Mouse (Mus musculus) liver, postnatal 0 days (tissue): ENCODE measurements around the gene Nkx2-5. TPM values are rescaled to one million over a fixed set of nuclear protein-coding genes. Genes with fewer than 3 reads are reported as not detected.
A peak's percentile ranks its signal among the peaks of the same experiment; 100 is the strongest.

Experiments
- ATAC-seq: fragments of 200-750 bp; cut with Nextera tagmentation; 2 replicates; pipeline ENCODE4 v1.8.0; 2017; ENCODE audit warnings: mild to moderate bottlenecking, moderate library complexity
- DNase-seq: peaks from one replicate; pipeline ENCODE4 v3.0.0-alpha.2; 2016
- H3K27ac ChIP-seq: fragments of 300-500 bp; sonication (generic); 2 replicates; pipeline ENCODE4 v1.5.1; 2014; ENCODE audit warnings: antibody characterized with exemption, moderate library complexity, mild to moderate bottlenecking, low read depth
- H3K27me3 ChIP-seq: fragments of 300-500 bp; sonication (generic); 2 replicates; pipeline ENCODE4 v1.6.1; 2014; ENCODE audit warnings: low read length, control low read depth, mixed read lengths; ENCODE audit not compliant: insufficient read depth
- H3K36me3 ChIP-seq: fragments of 300-500 bp; sonication (generic); replicated peaks from 2 replicates; pipeline ENCODE4 v1.6.1; 2014; ENCODE audit warnings: mild to moderate bottlenecking, control low read depth, low read length, moderate library complexity, mixed read lengths; ENCODE audit not compliant: insufficient read depth
- H3K4me1 ChIP-seq: fragments of 300-500 bp; sonication (generic); 2 replicates; pipeline ENCODE4 v1.6.1; 2014; ENCODE audit warnings: antibody characterized with exemption, mild to moderate bottlenecking, control low read depth; ENCODE audit not compliant: insufficient read depth
- H3K4me2 ChIP-seq: fragments of 300-500 bp; sonication (generic); 2 replicates; pipeline ENCODE4 v1.6.1; 2014; ENCODE audit warnings: low read depth, mild to moderate bottlenecking, low read length, moderate library complexity, mixed read lengths
- H3K4me3 ChIP-seq: fragments of 300-500 bp; sonication (generic); 2 replicates; pipeline ENCODE4 v1.5.1; 2014; ENCODE audit warnings: low read depth, low read length
- H3K9ac ChIP-seq: fragments of 300-500 bp; sonication (generic); replicated peaks from 2 replicates; pipeline ENCODE4 v1.6.1; 2014; ENCODE audit warnings: mild to moderate bottlenecking, moderate library complexity
- H3K9me3 ChIP-seq: fragments of 300-500 bp; sonication (generic); 2 replicates; pipeline ENCODE4 v1.6.1; 2016; ENCODE audit warnings: mild to moderate bottlenecking, control low read depth, low read length, mixed read lengths
- CTCF ChIP-seq: sonication (generic); IDR thresholded peaks from 2 replicates; pipeline ENCODE4 v1.5.1; 2016; ENCODE audit warnings: antibody characterized with exemption, low read depth
- EP300 ChIP-seq: IDR thresholded peaks from 2 replicates; pipeline ENCODE4 v1.6.1; 2016; ENCODE audit warnings: antibody characterized with exemption, low read depth, mild to moderate bottlenecking
- WGBS: fragments of 180-500 bp; shearing (Covaris S2); extraction: QIAGEN DNeasy Blood & Tissue Kit; methylation state at CpG from one replicate; pipeline ENCODE4 v1.1.7; 2014; ENCODE audit not compliant: insufficient replicate concordance; 5-methylcytosine and 5-hydroxymethylcytosine counted together
- polyA plus RNA-seq: library from polyadenylated mRNA; unstranded; fragments of >200 nt; fragmentation: Nextera tagmentation; extraction: Ambion mirVana; gene quantifications from 2 replicates; pipeline ENCODE4 v1.2.1, GENCODE M21; 2015

Gene Nkx2-5
- polyA plus RNA-seq: not detected in 2 replicates

DNA sequence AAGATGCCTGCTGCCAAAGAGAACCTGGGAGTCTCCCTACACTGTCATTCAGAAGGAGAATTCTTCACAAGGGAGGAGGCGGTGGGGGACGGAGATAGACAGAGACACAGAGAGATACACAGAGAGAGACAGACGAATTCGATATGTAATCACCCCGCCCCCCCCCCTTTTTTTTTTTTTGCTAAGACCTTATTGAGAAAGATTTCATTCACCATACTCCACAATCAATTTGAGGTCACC is at the start of gene Nkx2-5:
TSS of gene Nkx2-5 (minus strand) at position 101 of the 240 bp plus-strand sequence.
- peaks cover 93% of the 10 kb centered on the region for H3K27me3 ChIP-seq
- H3K9ac ChIP-seq: no peak within 1 kb of the TSS
- DNase-seq (no peak), ATAC-seq (no peak)
- no peak within 1 kb of the TSS for H3K27ac ChIP-seq
- H3K4me1 ChIP-seq: peaks cover 9% of the 10 kb centered on the region
- no peaks in the 10 kb centered on the region for H3K9me3 ChIP-seq
- no peak within 1 kb of the TSS for H3K4me3 ChIP-seq
- under 1% methylated on average over 5 of the region's 5 CpGs for WGBS
- TF ChIP-seq CTCF: no peak
- TF ChIP-seq EP300: no peak
- no peak within 1 kb of the TSS for H3K4me2 ChIP-seq
- no peaks in the 10 kb centered on the region for H3K36me3 ChIP-seq

DNA sequence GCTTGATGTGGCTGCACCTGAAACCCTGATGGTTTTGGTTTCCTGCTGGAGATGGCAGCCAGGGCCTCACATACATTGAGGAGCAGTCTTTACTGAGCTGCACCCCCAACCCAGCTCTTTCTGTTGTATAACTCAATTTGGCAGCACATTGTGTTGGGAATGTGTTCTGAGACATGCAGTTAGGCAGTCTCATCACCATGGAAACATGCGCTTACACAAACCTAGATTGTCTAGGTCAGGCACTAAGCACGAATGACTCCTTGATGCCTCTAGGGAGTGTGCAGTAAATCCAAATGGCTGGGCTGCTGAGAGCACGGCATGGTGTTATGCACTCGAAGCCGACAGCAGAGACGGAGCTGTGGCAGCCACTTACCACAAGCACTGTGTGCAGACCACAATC is 49.5 kb upstream of the Nkx2-5 start:
- no peak overlapping the region for H3K4me2 ChIP-seq
- no peak for TF ChIP-seq EP300
- TF ChIP-seq CTCF: no peak
- H3K4me1 ChIP-seq: 0 out of 2 replicates have a peak, but pooled peaks cover 2% of the 10 kb centered on the region
- ATAC-seq: no peak
- H3K4me3 ChIP-seq: no peak overlapping the region
- no peaks in the 10 kb centered on the region for H3K27me3 ChIP-seq
- no peak overlapping the region for H3K9ac ChIP-seq
- no peak overlapping the region for H3K27ac ChIP-seq
- DNase-seq: no peak
- no peaks in the 10 kb centered on the region for H3K9me3 ChIP-seq
- H3K36me3 ChIP-seq: no peaks in the 10 kb centered on the region
- whole genome bisulfite sequencing: 86% methylated on average over 6 of the region's 6 CpGs

DNA sequence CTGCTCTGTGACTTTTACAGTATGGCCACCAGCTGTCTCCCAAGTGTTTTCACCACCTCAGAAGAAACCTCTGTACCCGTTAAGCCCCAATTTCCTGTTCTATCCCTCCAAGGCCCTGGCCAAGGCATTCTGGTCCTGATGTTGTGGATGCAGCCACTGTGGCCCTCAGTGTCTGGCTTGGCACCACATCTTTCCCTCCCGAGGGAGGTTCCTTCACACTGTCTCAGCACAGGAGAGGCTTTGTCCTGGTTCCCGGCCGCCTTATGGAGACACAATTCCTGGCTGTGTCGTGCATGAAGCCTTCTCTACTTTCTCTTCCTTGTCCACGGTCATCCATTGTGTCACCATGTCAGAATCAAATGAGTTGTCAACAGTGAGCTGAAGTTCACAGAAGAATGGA is 48.7 kb upstream of the Nkx2-5 start:
- Histone ChIP-seq H3K9ac (no peak overlapping the region), H3K27me3 (no peaks in the 10 kb centered on the region), H3K4me2 (no peak overlapping the region), H3K9me3 (no peaks in the 10 kb centered on the region), H3K27ac (no peak overlapping the region), H3K36me3 (no peaks in the 10 kb centered on the region), H3K4me3 (no peak overlapping the region), H3K4me1 (0 out of 2 replicates have a peak, but pooled peaks cover 2% of the 10 kb centered on the region)
- no peak for DNase-seq
- ATAC-seq: no peak
- 62% methylated on average over 6 of the region's 6 CpGs for WGBS
- TF ChIP-seq EP300: no peak

DNA sequence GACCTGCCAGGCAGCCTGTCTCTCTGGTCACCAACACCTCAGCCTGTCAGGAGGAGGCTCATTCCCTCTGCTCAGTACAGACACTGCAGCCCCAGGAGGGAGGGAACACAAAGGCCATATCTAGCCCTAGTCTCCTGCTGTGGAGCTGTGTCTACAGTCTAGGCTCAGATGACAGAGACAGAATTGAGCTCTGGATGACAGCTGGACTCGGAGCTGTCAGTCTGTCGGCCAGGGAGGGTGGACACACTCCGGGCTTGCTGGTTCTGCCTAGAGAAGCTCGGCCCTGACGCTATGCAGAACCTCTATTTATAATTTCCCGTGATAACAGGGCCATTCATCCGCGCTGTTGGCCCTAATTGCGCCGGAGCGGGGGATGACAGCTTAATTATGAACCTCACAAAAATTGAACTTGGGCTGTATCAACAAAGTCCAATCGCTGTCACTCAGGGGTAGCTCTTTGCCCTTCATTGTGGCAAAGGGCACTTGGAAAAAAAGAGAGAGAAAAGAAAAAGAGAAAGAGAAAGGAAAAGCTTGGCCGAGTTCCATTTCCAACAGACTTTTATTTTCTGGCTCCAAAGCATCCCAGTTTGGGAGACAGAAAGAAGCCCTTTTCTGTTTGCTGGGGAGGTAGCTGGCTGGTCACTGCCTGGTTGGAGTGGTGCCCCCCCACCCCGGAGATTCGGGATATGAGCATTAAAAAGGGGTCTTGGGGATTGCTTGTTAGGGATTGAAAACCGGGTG is 48.0 kb upstream of the Nkx2-5 start:
- H3K27ac ChIP-seq: no peak overlapping the region
- TF ChIP-seq EP300 (no peak), CTCF (no peak)
- H3K9ac ChIP-seq: no peak overlapping the region
- no peaks in the 10 kb centered on the region for H3K27me3 ChIP-seq
- 0 out of 2 replicates have a peak, but pooled peaks cover 2% of the 10 kb centered on the region for H3K4me1 ChIP-seq
- DNase-seq (peak; percentile 14), ATAC-seq (no peak)
- H3K4me3 ChIP-seq: no peak overlapping the region
- no peaks in the 10 kb centered on the region for H3K36me3 ChIP-seq
- 60% methylated on average over 16 of the region's 16 CpGs for WGBS
- no peaks in the 10 kb centered on the region for H3K9me3 ChIP-seq
- H3K4me2 ChIP-seq: no peak overlapping the region

DNA sequence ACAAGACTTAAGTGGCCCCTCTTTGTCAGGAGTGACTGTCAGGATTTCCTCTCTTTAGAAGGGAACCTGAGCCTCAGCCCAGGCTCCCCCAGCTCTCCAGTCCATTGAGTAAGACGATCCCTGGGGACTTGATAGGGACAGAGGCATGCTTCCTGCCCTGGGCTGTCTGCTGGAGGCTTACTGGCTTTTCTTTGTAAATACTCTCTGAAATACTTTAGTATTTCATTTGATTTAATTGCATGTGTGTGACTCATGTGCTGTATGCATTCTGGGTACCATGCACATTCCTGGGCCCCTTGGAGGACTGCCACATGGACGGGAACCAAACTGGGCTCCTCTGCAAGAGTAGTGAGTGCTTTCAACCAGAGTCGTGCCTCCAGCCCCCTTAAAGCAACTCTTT is 43.1 kb upstream of the Nkx2-5 start:
- 36% methylated on average over 3 of the region's 3 CpGs for WGBS
- no peaks in the 10 kb centered on the region for H3K36me3 ChIP-seq
- no peak overlapping the region for H3K4me3 ChIP-seq
- H3K4me2 ChIP-seq: no peak overlapping the region
- DNase-seq: no peak
- ATAC-seq: no peak
- H3K9ac ChIP-seq: no peak overlapping the region
- H3K27me3 ChIP-seq: no peaks in the 10 kb centered on the region
- TF ChIP-seq CTCF (no peak), EP300 (no peak)
- no peak overlapping the region for H3K27ac ChIP-seq
- H3K4me1 ChIP-seq: peaks cover 20% of the 10 kb centered on the region
- H3K9me3 ChIP-seq: no peaks in the 10 kb centered on the region

DNA sequence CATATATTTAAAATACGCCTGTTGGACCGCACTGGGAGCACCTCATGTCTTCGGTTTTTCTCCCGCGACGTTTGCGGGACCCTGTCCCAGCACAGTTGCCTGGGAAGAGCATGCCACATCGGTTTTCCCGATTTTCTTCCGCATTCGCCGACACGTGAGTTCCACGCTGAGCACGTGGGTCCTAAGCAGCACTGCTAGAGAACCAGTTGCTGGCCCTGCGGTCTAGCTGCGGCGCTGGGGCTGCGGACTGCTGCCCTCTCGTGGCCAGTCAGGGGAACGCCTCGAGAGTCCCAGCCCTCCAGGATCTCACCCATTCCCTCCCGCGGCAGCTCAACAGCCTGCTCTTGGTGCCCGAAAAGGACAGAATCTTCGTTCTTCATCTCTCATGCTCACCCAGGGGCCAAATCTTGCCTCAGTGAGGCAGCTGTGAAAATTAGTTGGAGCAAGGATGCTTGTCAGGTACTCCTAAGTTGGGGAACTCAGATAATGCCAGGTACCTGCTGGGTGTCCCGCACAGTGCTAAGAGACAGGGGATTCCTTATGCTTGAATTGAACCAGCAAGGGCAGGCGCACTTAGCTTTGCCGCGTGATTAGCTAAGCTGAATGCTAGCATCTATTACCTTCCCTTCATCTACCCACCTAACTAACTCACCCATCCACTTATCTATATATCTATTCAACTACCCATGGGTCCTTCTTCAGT is 41.4 kb upstream of the Nkx2-5 start:
- no peaks in the 10 kb centered on the region for H3K9me3 ChIP-seq
- peak overlapping the region; percentile 79 for H3K4me2 ChIP-seq
- peaks cover 18% of the 10 kb centered on the region for H3K4me1 ChIP-seq
- H3K27me3 ChIP-seq: no peaks in the 10 kb centered on the region
- peak; percentile 100 for TF ChIP-seq CTCF
- TF ChIP-seq EP300: no peak
- DNase-seq: peak; percentile 87
- peak overlapping the region; percentile 44 for H3K4me3 ChIP-seq
- H3K9ac ChIP-seq: peak overlapping the region; percentile 23; the same call in 1 of the 2 replicates
- 8% methylated on average over 30 of the region's 30 CpGs for WGBS
- ATAC-seq: peak; percentile 82
- H3K36me3 ChIP-seq: no peaks in the 10 kb centered on the region
- no peak overlapping the region for H3K27ac ChIP-seq
